ENCODE assay signal across 7 mouse cellular contexts in genomic region chr6:113909836-113910235, GRCm38 (mm10).
"Had no signal": no experiment of that assay in that cellular context is flagged by ENCODE, and none has a peak within 500 bp of the region (broad histone marks: within the 10 kb centered on the region; RNA-seq: fewer than 3 reads in every experiment).

No protein-coding gene starts in this region.

- DNase-seq: lung, adult 2 months; lung, postnatal 14 days; lung, postnatal 36 days; right cerebral cortex, postnatal 14 days; thymus, adult 2 months; thymus, postnatal 25 days; thymus, postnatal 4 days had no signal
